Mouse (Mus musculus) megakaryocyte, embryonic 14.5 days (primary cell): Measurements from ENCODE around the gene Nsun5.

Experiments
- FLI1 ChIP-seq: IDR thresholded peaks from 2 replicates; pipeline ENCODE4 v1.6.1; 2012; ENCODE audit warnings: low read length, inconsistent platforms, mixed read lengths
- GATA1 ChIP-seq: IDR thresholded peaks from 3 replicates; pipeline ENCODE4 v1.6.1; 2012; ENCODE audit warnings: mixed read lengths, low read length, inconsistent platforms, borderline replicate concordance

DNA sequence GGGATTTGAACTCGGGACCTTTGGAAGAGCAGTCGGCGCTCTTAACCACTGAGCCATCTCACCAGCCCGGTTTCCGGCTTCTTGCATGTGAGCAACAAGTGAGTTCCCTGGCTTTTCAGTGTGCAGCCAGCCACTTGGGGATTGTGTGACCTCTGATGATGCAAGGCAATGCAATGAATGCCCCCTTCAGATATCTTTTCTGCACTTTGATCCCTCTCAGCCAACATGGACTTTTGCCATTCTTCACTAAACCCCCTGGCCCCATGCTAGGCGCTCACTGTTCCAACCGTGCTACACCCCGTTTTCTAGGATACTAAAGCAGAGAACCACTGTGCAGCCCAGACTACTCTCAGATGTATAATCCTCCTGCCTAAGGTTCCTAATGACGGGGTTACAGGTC, 35.7 kb downstream of the Nsun5 start:
- TF ChIP-seq FLI1 (no peak), GATA1 (no peak)
